Mouse (Mus musculus) c-Kit-negative CD71-positive TER-119-positive erythroid progenitor cells, embryonic 14.5 days (primary cell): Measurements from ENCODE around the gene Rbfox2.
"Not testable (repeated sequence)": the region's sequence is repeated elsewhere in the genome, so short reads cannot be mapped to it uniquely, and the experiment has no call there.

Source experiments
- DNase-seq: peaks from one replicate; pipeline ENCODE4 v3.0.0-alpha.2; 2013; ENCODE audit warnings: low read depth, low spot score

Gene Rbfox2

DNA sequence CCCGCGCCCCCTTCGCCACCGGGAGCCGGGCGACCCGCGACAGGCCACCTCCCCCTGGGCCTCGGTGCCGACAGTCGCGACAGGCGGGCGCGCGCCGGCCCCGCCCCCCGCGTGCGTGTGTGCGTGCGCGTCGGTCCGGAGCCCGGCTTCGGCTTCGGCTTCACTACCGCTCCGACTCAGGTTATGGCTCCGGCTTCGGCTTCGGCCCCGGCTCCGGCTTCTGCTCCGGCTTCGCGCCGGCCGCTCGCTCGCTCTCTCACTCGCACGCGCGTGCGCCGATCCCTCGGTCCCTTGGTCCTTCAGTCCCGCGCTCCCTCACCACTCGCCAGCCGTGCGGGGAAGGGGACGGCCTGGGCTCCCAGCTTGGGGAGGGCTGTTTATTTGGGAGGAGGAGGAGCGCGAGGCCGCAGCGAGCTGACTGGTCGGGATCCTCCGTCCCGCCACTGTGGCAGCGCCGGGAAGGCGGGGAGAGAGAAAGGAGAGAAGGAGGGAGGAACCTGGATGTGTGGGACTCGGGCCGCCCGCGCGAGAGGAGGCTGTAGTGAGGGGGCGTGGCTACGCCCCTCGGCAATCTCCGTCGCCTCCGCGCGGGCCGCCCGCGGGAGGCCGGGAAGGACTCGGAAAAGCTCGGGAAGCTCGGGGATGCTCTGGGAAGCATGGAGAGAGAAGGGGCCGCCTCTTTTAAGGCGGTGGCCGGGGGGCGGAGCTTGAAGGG is at the start of gene Rbfox2:
Rbfox2 (minus strand) TSS at position 458 of the 715 bp plus-strand sequence.
- no peak for DNase-seq

GRCm38 (mm10) chr15:77356248-77356810 is 49.5 kb upstream of the Rbfox2 start:
- no peak for DNase-seq

DNA sequence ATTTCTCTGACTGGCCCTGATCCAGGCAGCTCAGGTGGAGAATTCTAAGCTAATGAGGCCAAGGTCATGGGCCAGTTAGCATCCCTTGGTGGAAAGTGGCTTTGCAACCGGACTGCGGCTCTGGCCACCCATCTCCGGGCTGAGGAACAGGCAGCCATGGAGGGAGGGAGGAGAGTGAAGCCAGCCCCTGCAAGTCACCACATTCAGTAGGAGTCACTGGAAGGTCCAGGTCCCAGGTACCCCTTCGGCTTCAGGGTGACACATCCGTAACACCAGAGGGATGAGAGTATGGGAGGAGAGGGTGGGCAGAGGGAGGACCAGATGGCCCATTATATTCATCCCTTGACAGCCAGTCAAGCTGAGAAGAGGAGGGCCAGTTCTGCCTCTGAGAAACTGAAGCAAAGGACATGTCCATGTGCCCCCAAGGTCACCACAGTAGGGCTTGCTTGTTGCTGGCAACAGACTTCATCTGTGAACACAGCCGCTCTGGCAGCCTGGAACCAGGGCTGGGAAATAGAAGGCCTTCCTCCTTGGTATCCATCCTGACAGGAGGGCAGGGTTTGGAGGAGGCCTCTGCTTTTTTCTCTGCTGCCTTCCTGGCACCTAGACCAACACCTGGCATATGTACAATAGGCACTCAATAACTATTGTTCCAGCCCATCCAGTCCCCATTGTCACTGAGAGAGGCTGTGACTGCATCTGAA is 48.2 kb upstream of the Rbfox2 start:
- no peak for DNase-seq

- DNase-seq = no peak
These were observed 47.7 kb upstream of the Rbfox2 start for GRCm38 (mm10) chr15:77354496-77354847.

DNA sequence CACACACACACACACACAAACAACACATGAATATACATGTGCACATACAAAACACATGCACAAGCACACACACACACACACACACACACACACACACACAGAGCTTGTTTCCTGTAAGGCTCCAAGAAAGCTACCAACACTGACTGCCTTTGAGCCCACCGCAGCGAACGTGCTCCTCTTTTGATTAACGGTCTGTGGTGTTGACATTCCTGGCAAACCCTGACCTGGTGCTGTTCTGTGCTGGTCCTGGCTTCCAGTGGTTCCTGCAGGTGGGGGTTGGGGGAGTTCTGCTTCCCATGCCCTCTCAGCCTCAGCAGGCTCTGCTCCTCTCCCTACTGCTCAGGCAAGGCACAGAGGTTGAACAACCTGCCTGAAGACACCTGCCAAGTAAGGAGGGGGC is 47.0 kb upstream of the Rbfox2 start:
- no peak for DNase-seq

GRCm38 (mm10) chr15:77352863-77353262 is 46.1 kb upstream of the Rbfox2 start:
- DNase-seq = no peak

DNA sequence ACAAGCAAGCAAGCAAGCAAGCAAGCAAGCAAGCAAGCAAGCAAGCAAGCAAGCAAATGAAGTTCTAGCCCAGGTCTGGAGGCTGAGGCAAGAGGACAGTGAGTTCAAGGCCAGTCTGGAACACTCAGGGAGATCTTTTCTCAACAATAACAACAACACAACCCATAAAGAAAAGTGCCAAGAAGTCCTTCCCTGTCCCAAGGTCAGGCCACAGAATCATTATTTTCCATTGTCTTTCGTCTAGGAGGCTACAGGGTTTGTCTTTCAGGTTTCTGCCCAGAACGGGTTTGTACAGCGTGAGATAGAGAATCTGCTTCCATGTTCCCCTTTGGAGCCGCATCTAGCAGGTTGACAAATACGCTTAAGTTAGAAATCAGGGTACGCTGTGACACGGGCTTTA is 43.3 kb upstream of the Rbfox2 start:
- no peak for DNase-seq

- no peak for DNase-seq
These were observed 41.3 kb upstream of the Rbfox2 start for GRCm38 (mm10) chr15:77348146-77348545.

- DNase-seq = no peak
These were observed 37.6 kb upstream of the Rbfox2 start for GRCm38 (mm10) chr15:77344127-77345125.

- DNase-seq = no peak
These were observed 36.8 kb upstream of the Rbfox2 start for GRCm38 (mm10) chr15:77343527-77344091.

DNA sequence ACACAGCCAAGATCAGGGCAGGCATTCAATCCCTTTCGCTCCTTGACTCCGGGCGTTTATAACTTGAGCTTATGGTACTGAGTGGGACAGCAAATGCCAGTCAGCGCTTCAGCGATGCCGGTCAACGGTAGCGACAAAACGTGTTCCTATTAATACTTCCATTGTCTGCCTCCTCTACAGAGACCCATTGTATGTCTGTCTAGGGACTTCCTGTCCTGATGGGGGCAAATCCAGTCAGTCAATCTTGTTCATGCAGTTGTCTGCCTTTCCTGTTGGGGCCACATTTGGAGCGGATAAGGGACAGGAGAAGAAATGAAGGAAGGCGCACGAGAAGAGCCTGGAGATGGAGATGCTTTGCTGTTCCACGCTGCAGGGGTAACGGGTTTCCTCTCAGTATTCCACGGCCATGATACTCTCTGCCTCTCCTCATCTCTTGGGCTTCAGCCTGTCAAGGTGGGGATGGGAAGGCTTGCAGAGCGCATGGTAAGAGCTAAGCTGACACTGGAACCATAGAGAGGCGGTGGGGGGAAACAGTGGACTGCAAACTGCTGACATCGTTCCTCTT is 36.2 kb upstream of the Rbfox2 start:
- no peak for DNase-seq

- no peak for DNase-seq
These were observed 35.2 kb upstream of the Rbfox2 start for GRCm38 (mm10) chr15:77342005-77342404.

GRCm38 (mm10) chr15:77340581-77340980 is 33.8 kb upstream of the Rbfox2 start:
- no peak for DNase-seq

DNA sequence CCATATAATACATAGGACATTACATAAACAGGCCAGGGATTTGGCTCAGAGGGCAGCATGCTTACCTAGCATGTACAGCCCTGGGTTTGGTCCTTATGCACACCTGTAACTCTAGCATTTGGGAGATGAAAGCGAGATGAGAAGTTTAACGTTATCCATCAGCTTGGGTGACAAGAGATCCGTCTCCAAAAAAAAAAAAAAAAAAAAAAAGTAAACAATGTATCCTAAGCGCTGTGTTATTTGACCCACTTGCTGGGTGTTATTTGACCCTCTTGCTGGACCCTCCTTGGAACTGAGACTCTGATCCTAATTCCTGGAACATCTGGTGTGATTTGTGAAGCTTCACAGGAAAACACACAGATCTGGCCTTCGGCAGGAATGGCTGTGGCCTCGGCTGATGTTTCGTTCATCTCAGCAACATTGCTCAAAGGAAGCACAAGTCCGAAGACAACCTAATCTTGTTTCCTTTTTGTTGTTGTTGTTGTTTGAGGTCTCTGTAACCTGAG is 32.2 kb upstream of the Rbfox2 start:
- no peak for DNase-seq

DNA sequence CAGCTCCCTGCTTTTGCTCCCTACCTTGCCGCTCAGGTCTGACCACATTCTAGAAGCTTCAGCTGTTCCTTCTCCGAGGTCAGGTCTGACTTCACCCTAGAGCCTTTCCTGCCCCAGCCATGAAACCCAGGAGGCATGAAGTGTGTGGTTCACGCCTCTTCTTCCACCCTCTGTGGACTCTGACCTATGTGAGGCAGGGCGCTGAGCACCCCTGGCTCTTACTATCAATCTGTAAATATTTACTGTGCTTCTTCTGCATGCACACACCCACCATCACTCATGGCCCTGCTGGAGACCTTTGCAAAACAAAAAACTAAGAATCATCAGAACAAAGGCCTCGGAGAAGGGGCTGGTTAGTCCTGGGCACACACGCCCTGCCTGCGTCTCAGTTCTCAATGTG is 31.6 kb upstream of the Rbfox2 start:
- no peak for DNase-seq

GRCm38 (mm10) chr15:77337926-77338325 is 31.1 kb upstream of the Rbfox2 start:
- DNase-seq = no peak

- DNase-seq = no peak
These were observed 30.2 kb upstream of the Rbfox2 start for GRCm38 (mm10) chr15:77336968-77337341.

- DNase-seq = no peak
These were observed 29.6 kb upstream of the Rbfox2 start for GRCm38 (mm10) chr15:77336287-77336967.

- DNase-seq = not testable (repeated sequence)
These were observed 28.4 kb upstream of the Rbfox2 start for GRCm38 (mm10) chr15:77335185-77335584.

GRCm38 (mm10) chr15:77332272-77332991 is 25.6 kb upstream of the Rbfox2 start:
- DNase-seq = no peak
